Mouse (Mus musculus): ENCODE data around the gene Ndufa4l2.

DNA sequence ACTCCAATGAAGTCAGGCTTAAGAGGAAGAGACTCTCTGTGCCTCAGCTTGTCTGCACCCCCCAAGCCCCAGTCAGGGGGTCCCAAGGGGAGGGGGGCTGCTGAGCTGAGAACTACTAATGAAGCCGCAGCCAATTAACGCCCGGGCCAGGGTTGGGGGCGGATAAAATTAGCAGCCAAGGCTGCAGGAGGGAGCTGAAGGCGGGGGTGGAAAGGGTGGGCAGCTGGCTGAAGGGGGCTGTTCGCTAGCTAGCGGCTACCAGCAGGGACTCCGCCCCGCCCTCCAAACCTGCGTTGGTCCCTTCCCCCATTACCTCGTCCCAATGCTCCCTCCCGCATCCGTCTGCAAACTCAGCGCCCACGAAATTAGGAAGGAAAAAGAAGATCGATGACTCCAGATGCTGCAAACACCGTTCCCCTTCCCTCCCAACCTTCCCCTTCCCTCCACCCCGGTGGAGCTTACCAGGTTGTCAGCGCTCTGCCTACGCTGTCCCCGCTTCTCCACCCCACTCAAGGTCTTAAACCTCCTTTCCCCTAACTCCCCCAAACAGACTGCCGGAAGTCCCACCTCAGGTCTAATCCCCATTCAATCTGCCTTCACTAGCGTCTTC is 10.0 kb downstream of the Ndufa4l2 start:
- no peak for TF ChIP-seq CTCF (IDR thresholded peaks at IDR 0.05; ENCODE audit: low read depth, low read length)
- TF ChIP-seq POLR2A (IDR thresholded peaks at IDR 0.05; ENCODE audit: extremely low read depth, insufficient read depth, low read length) = no peak

Measured in liver, adult 2 months (tissue).